Mouse (Mus musculus): Measurements from ENCODE around the gene Gabrb3. TPM values are rescaled to one million over a fixed set of nuclear protein-coding genes. Genes with fewer than 3 reads are reported as not detected.
"Not testable (repeated sequence)": the region's sequence is repeated elsewhere in the genome, so short reads cannot be mapped to it uniquely, and the experiment has no call there.

Gabrb3 gene
- polyA plus RNA-seq, 1 experiment from 2014 or later, result 0.60 TPM

DNA sequence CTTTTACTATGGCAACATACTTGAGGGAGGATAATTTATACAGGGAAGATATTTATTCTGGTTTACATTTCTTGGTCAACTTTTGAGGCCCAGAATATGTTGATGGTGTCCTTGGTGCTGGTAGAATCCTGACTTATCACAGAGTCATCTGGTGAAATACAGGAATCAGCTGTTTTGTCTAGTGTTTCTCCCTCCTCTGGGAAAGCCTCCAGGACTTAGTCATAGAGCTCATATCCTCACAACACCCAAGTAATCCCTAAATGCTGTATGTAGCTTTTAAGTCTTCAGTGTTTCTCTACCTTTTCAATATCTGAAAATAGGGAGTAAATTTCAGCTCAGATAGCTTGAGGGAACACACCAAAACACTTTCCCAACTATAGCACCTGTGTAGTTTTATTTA lies 292.2 kb downstream of the Gabrb3 start:
- H3K4me3 ChIP-seq (replicated peaks), result no peak overlapping the region
- no peaks in the 10 kb centered on the region for H3K9me3 ChIP-seq
- H3K4me1 ChIP-seq (replicated peaks), result no peaks in the 10 kb centered on the region
- no peak overlapping the region for H3K4me2 ChIP-seq
- ATAC-seq (ENCODE audit: insufficient number of reproducible peaks, insufficient read depth, low FRiP score, low TSS enrichment, low read depth), result no peak
- no peak overlapping the region for H3K27ac ChIP-seq
- no peaks in the 10 kb centered on the region for H3K36me3 ChIP-seq
- no peak overlapping the region for H3K9ac ChIP-seq (replicated peaks)
- no peaks in the 10 kb centered on the region for H3K27me3 ChIP-seq

DNA sequence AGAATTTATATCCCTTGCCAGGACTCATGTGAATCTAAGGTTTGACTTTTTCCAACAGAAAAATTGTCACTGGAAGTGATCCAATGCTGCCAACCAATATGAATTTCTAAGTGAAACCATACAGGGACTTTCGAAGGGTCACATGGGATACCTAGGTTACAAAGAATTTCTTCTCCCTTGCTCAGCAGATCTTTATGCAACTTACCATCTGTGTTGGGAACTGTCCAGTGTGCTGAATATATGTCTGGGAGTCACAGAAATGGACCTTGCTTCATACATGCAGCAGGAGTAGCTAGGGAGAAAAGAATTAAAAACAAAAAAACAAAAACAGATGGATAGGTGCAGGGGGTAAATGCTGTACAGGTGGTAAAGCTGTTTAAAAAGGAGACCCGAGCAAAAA lies 327.3 kb downstream of the Gabrb3 start:
- Histone ChIP-seq H3K9ac (replicated peaks) (no peak overlapping the region), H3K4me1 (replicated peaks) (no peaks in the 10 kb centered on the region), H3K4me3 (replicated peaks) (no peak overlapping the region), H3K4me2 (no peak overlapping the region), H3K27me3 (no peaks in the 10 kb centered on the region), H3K36me3 (no peaks in the 10 kb centered on the region), H3K9me3 (no peaks in the 10 kb centered on the region), H3K27ac (no peak overlapping the region)
- no peak for ATAC-seq (ENCODE audit: insufficient number of reproducible peaks, insufficient read depth, low FRiP score, low TSS enrichment, low read depth)
- 67% methylated on average over 2 of the region's 2 CpGs for WGBS

DNA sequence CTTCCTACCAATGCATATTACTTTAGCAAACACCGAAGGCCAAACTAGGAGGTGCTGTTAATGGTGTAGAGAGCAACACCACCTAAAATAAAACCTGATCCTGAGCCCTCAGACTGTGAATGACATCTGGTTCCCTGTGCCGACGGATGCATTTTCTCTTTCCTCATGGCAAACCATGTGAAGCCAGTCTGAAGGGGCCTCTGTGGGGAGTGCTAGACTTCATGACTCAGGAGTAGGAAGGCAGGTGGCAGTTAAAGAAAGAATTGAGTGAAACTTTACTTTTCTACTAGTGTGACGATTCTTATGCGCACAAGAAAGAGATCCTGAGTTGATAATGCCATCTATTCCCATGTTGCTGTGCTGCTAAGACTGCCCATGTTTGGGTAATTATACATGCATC lies 341.0 kb downstream of the Gabrb3 start:
- no peak overlapping the region for H3K9ac ChIP-seq (replicated peaks)
- H3K4me1 ChIP-seq (replicated peaks), result no peaks in the 10 kb centered on the region
- no peaks in the 10 kb centered on the region for H3K36me3 ChIP-seq
- H3K27me3 ChIP-seq, result no peaks in the 10 kb centered on the region
- no peak for ATAC-seq (ENCODE audit: insufficient number of reproducible peaks, insufficient read depth, low FRiP score, low TSS enrichment, low read depth)
- H3K4me3 ChIP-seq (replicated peaks), result no peak overlapping the region
- no peak overlapping the region for H3K4me2 ChIP-seq
- no peak overlapping the region for H3K27ac ChIP-seq
- no peaks in the 10 kb centered on the region for H3K9me3 ChIP-seq
- 85% methylated on average over 5 of the region's 5 CpGs for WGBS

DNA sequence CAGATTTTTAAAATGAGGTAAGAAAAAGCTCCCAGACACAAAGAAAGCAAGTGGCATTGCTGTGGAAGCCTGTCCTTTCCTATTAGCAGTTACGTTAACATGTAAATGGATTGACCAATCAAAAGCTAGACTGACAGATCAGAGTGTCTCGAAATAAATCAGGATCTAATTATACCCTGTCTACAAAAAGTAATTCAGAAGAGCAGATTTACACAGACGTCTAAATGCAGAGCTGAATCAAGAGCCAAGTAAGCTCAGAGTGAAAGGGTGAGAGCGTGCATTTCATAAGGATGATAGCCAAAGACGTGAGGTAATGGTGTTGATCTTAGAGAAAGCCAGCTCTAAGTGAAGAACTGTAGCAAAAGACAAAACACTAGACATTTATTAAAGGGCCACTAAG lies 359.3 kb downstream of the Gabrb3 start:
- Histone ChIP-seq H3K4me1 (replicated peaks) (no peaks in the 10 kb centered on the region), H3K27me3 (no peaks in the 10 kb centered on the region), H3K4me3 (replicated peaks) (no peak overlapping the region), H3K9ac (replicated peaks) (no peak overlapping the region), H3K4me2 (no peak overlapping the region), H3K9me3 (no peaks in the 10 kb centered on the region), H3K27ac (no peak overlapping the region), H3K36me3 (no peaks in the 10 kb centered on the region)
- WGBS, result 65% methylated on average over 5 of the region's 5 CpGs
- ATAC-seq (ENCODE audit: insufficient number of reproducible peaks, insufficient read depth, low FRiP score, low TSS enrichment, low read depth), result no peak

- not testable (repeated sequence) for H3K36me3 ChIP-seq; ATAC-seq (ENCODE audit: insufficient number of reproducible peaks, insufficient read depth, low FRiP score, low TSS enrichment, low read depth); H3K9ac ChIP-seq (replicated peaks); H3K4me3 ChIP-seq (replicated peaks); H3K9me3 ChIP-seq; H3K27ac ChIP-seq; H3K27me3 ChIP-seq; H3K4me1 ChIP-seq (replicated peaks); H3K4me2 ChIP-seq
- 80% methylated on average over 2 of the region's 2 CpGs for WGBS
These were observed 366.6 kb downstream of the Gabrb3 start for GRCm38 (mm10) chr7:57786102-57786501.

DNA sequence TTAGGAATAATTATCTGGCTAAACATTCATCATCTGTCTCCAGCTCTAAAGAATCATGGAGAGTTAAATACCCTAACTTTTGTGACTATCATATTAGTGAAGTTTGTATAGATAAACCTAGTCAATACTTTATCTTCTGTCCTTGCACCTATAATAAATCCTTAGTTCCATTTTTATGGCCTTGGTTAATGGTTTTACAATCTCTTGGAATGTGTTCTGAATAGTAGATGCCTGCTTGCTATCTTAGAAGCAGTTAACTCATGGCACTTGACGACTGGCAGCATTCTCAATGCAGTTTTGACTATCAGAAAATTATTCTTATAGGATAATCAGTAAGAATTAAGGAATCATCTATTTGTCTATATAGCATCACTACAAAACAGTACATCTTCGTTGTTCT lies 368.0 kb downstream of the Gabrb3 start:
- Histone ChIP-seq H3K27me3 (no peaks in the 10 kb centered on the region), H3K9me3 (no peaks in the 10 kb centered on the region), H3K4me2 (no peak overlapping the region), H3K4me3 (replicated peaks) (no peak overlapping the region), H3K27ac (no peak overlapping the region), H3K9ac (replicated peaks) (no peak overlapping the region), H3K36me3 (no peaks in the 10 kb centered on the region), H3K4me1 (replicated peaks) (no peaks in the 10 kb centered on the region)
- no peak for ATAC-seq (ENCODE audit: insufficient number of reproducible peaks, insufficient read depth, low FRiP score, low TSS enrichment, low read depth)
- 40% methylated on average over 2 of the region's 2 CpGs for WGBS

- 80% methylated on average over 1 of the region's 1 CpGs for WGBS
These were observed 383.8 kb downstream of the Gabrb3 start for GRCm38 (mm10) chr7:57803266-57803665.

DNA sequence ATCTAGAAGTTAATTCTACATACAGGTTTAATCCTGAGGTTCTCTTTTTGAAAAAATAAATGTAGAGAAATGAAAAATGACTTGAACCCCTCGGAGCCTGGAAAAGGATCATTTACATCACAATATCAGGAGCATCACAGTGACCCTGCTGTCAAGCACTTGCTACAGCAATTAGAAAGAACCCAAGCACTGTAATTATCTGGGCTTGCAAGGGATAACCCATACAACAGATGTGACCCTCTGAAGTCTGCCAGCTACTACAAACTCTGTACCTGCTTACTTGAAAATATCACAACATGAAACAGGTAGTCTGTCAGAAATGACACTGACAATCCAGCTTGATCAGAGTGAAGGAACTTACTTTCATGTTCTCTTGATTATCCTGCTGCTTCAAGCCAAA lies 394.2 kb downstream of the Gabrb3 start:
- no peaks in the 10 kb centered on the region for H3K9me3 ChIP-seq
- WGBS, result 60% methylated on average over 1 of the region's 1 CpGs
- H3K27me3 ChIP-seq, result no peaks in the 10 kb centered on the region
- no peak overlapping the region for H3K4me3 ChIP-seq (replicated peaks)
- H3K36me3 ChIP-seq, result no peaks in the 10 kb centered on the region
- H3K4me1 ChIP-seq (replicated peaks), result no peaks in the 10 kb centered on the region
- H3K9ac ChIP-seq (replicated peaks), result no peak overlapping the region
- H3K4me2 ChIP-seq, result no peak overlapping the region
- ATAC-seq (ENCODE audit: insufficient number of reproducible peaks, insufficient read depth, low FRiP score, low TSS enrichment, low read depth), result no peak
- H3K27ac ChIP-seq, result no peak overlapping the region

More at GRCm38 (mm10) chr7:57803266-57803665, 383.8 kb downstream of the Gabrb3 start:
- Histone ChIP-seq H3K36me3 (no peaks in the 10 kb centered on the region), H3K27me3 (no peaks in the 10 kb centered on the region), H3K4me3 (replicated peaks) (no peak overlapping the region), H3K4me2 (no peak overlapping the region), H3K27ac (no peak overlapping the region), H3K4me1 (replicated peaks) (no peaks in the 10 kb centered on the region), H3K9me3 (no peaks in the 10 kb centered on the region), H3K9ac (replicated peaks) (no peak overlapping the region)
- ATAC-seq (ENCODE audit: insufficient number of reproducible peaks, insufficient read depth, low FRiP score, low TSS enrichment, low read depth), result no peak

GRCm38 (mm10) chr7:57842383-57842896 lies 422.9 kb downstream of the Gabrb3 start:
- Histone ChIP-seq H3K9me3 (no peaks in the 10 kb centered on the region), H3K4me1 (replicated peaks) (no peaks in the 10 kb centered on the region), H3K9ac (replicated peaks) (no peak overlapping the region), H3K36me3 (no peaks in the 10 kb centered on the region), H3K4me3 (replicated peaks) (no peak overlapping the region), H3K4me2 (no peak overlapping the region), H3K27ac (no peak overlapping the region), H3K27me3 (no peaks in the 10 kb centered on the region)
- no peak for ATAC-seq (ENCODE audit: insufficient number of reproducible peaks, insufficient read depth, low FRiP score, low TSS enrichment, low read depth)
- 72% methylated on average over 1 of the region's 1 CpGs for WGBS

GRCm38 (mm10) chr7:57867951-57868350 lies 448.5 kb downstream of the Gabrb3 start:
- Histone ChIP-seq H3K9ac (replicated peaks) (no peak overlapping the region), H3K4me3 (replicated peaks) (no peak overlapping the region), H3K4me2 (no peak overlapping the region), H3K27me3 (no peaks in the 10 kb centered on the region), H3K4me1 (replicated peaks) (no peaks in the 10 kb centered on the region), H3K9me3 (no peaks in the 10 kb centered on the region), H3K36me3 (no peaks in the 10 kb centered on the region), H3K27ac (no peak overlapping the region)
- no peak for ATAC-seq (ENCODE audit: insufficient number of reproducible peaks, insufficient read depth, low FRiP score, low TSS enrichment, low read depth)
- WGBS, result 79% methylated on average over 2 of the region's 2 CpGs
